Mouse (Mus musculus) lung, postnatal 0 days (tissue): ENCODE measurements at regions not wholly inside any gene's neighbourhood (a gene's known extent, or its start where the extent isn't known, plus 50 kb on each side); places are given as distances from the start of the nearest gene placed in this dataset.

ENCODE experiments used
- CTCF ChIP-seq: IDR thresholded peaks from 2 replicates; pipeline ENCODE4 v1.5.1; 2016; ENCODE audit warnings: antibody characterized with exemption, mild to moderate bottlenecking
- EP300 ChIP-seq: IDR thresholded peaks from 2 replicates; pipeline ENCODE4 v1.6.1; 2016; ENCODE audit warnings: antibody characterized with exemption, mild to moderate bottlenecking, control low read depth

DNA sequence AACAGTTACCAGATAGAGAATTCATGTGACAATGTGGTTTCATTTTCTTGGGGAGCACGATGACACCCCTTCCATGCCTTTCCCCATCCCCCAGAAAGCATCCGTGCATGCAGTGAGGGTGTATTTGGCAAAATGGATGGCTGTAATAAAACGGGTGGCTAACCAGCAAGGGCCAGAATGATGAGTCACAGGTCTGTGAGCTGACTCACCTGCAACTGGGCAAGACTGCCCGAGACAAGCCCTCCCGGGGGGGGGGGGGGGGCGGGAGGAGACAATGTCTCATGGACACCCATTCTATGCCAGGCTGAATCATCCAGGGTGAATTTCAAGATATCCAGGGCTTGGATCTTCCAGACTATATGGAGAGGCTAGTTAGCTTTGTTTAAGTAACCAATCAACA lies 59.6 kb upstream of the Lhfpl2 start:
- TF ChIP-seq CTCF (no peak), EP300 (no peak)
